Mouse (Mus musculus): ENCODE data around the gene Zbtb20.
"Not testable (repeated sequence)": the region's sequence is repeated elsewhere in the genome, so short reads cannot be mapped to it uniquely, and the experiment has no call there.

Gene Zbtb20

DNA sequence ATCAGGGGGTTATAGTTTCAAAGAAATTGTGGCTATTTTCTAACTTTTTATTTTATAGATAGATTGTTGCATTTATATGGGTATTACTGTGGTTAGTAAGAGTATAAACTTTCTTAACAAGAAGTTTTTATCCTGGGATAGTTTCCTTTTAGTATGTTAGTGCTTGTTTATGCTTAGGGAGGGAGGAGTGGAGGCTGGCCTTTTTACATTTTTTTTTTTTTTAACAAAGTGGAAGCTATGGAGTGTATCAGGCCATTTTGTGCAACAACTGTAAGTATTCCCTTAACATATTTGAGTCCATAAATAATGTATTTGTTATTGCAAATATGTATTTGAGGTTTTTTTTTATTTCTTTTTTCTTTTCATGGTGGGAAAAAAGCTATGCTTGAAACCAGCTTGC is 32.7 kb downstream of the Zbtb20 start:
- in situ Hi-C loops (cut with MboI; ENCODE audit: unreplicated experiment in 2 of 2) = loop anchor here in 1 of 2 experiments (25.0 kb wide), 1 partner anchor 721 kb away; no protein-coding TSS in a partner anchor

DNA sequence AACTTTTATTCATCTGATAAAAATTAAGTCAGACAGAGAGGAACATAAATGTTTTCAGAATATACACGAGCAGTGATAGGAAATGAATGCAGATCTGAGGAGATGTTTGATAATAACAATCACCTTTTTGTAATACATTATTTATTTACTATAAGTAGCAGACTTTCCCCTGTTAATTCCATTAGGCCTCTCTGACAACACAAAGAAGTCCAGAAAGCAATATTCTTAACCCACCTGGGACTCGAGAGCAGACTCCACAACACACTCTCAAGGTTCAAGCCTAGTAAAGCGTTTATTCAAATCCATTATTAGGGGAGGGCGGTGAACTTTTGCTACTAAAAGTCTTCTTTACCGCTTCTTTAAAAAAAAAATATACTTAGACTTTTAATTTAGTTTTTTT is 33.2 kb downstream of the Zbtb20 start:
- in situ Hi-C loops (cut with MboI; ENCODE audit: unreplicated experiment in 2 of 2) = loop anchor here in 1 of 2 experiments (25.0 kb wide), 1 partner anchor 722 kb away; no protein-coding TSS in a partner anchor

GRCm38 (mm10) chr16:42910016-42910415 is 34.3 kb downstream of the Zbtb20 start:
- in situ Hi-C loops (cut with MboI; ENCODE audit: unreplicated experiment in 2 of 2) = loop anchor here (5.0 to 25.0 kb wide), 4 partner anchors 33 to 723 kb away; partner anchors contain the start of gene Zbtb20 (in 1 of the 2)

- in situ Hi-C loops (cut with MboI; ENCODE audit: unreplicated experiment in 2 of 2) = loop anchor here (5.0 to 25.0 kb wide), 4 partner anchors 33 to 723 kb away; partner anchors contain the start of gene Zbtb20 (in 1 of the 2)
These were observed 35.0 kb downstream of the Zbtb20 start for GRCm38 (mm10) chr16:42910716-42911115.

DNA sequence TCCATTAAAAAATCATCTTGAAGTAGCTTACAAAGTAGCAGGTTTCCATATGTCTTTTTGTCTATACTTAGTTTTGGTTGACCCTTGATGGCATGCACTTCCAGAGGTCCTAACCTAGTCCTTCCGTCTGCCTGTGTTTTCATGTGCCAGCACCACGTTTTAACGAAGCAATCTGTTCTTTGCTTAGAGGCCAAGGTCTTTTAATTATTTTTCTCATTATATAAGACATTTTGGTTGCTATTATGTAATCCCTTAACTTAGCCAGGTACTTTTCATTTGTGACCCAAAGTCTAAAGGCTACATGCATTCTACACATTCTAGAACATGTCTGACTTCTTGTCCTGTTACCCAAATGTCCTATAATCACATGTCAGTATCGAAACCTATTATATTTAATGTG is 35.6 kb downstream of the Zbtb20 start:
- in situ Hi-C loops (cut with MboI; ENCODE audit: unreplicated experiment in 2 of 2) = loop anchor here (5.0 to 25.0 kb wide), 4 partner anchors 34 to 724 kb away; partner anchors contain the start of gene Zbtb20 (in 1 of the 2)

- in situ Hi-C loops (cut with MboI; ENCODE audit: unreplicated experiment in 2 of 2) = loop anchor here (5.0 to 25.0 kb wide), 4 partner anchors 35 to 725 kb away; partner anchors contain the start of gene Zbtb20 (in 1 of the 2)
These were observed 36.1 kb downstream of the Zbtb20 start for GRCm38 (mm10) chr16:42911815-42912214.

- in situ Hi-C loops (cut with MboI; ENCODE audit: unreplicated experiment in 2 of 2) = loop anchor here (5.0 to 25.0 kb wide), 4 partner anchors 36 to 726 kb away; partner anchors contain the start of gene Zbtb20 (in 1 of the 2)
These were observed 37.6 kb downstream of the Zbtb20 start for GRCm38 (mm10) chr16:42913291-42913690.

- in situ Hi-C loops (cut with MboI; ENCODE audit: unreplicated experiment in 2 of 2) = loop anchor here (5.0 to 25.0 kb wide), 5 partner anchors 37 to 727 kb away; partner anchors contain the start of gene Zbtb20 (in 1 of the 2)
These were observed 38.9 kb downstream of the Zbtb20 start for GRCm38 (mm10) chr16:42914457-42915085.

DNA sequence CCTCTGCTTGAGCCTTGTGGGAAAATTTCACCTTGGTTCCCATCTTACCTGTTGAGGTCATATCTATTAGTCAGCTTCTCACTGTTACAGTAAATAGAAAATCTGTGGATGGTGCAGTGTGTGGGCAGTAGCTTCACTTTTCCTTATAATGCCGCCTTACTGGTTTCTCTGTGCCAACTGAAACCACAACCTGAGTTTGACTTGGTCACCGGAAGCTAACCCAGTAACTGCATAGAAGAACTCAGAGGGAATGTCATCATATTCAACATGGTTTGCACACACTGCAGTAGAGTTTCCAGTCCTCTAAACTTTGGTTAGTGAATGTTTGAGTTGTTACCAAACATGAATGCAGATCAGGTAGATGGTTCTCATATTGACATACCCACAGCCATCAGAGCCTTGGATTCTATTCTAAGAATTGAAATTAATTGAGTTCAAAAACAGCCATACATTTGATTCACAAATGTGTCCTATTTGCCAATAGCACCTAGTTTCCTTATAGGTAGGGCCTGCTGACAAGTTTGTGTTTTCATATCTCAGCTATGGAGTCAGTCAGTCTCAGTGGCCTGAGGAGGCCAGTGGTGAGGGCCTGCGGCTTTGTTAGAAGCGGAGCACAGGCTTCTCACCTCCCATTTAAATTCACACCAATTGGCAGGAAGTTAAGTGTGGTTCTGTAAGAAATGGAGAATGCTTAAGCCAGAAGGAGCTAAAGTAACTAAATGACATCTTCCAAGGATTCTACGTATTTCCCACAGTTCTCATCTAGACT is 44.5 kb downstream of the Zbtb20 start:
- in situ Hi-C loops (cut with MboI; ENCODE audit: unreplicated experiment in 2 of 2) = loop anchor here (5.0 to 25.0 kb wide), 4 partner anchors 247 to 733 kb away; no protein-coding TSS in a partner anchor

- in situ Hi-C loops (cut with MboI; ENCODE audit: unreplicated experiment in 2 of 2) = loop anchor here in 1 of 2 experiments (5.0 to 25.0 kb wide), 2 partner anchors 246 to 734 kb away; no protein-coding TSS in a partner anchor
These were observed 45.8 kb downstream of the Zbtb20 start for GRCm38 (mm10) chr16:42921436-42921835.

DNA sequence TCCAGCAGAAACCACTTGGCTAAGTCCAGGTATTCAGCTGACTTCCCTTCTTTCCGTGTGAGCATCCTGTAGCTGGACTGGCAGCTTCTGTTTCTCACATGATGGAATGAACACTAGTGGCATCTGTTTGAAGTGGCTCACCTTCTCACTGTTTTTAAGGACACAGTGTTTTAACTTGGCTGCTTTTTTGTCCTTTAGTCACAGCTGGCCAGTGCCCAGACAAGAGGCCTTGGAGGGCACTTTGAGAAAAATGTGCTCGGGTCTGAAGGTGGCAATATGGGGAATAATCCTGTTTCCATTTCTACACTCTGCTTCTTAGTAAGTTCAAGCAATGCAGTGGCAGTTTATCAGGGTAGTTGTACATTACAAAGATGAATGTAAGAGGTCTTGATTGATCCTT is 62.5 kb downstream of the Zbtb20 start:
- in situ Hi-C loops (cut with MboI; ENCODE audit: unreplicated experiment in 2 of 2) = no loop called here

GRCm38 (mm10) chr16:42947016-42947415 is 71.3 kb downstream of the Zbtb20 start:
- in situ Hi-C loops (cut with MboI; ENCODE audit: unreplicated experiment in 2 of 2) = no loop called here

GRCm38 (mm10) chr16:42955401-42955800 is 79.7 kb downstream of the Zbtb20 start:
- in situ Hi-C loops (cut with MboI; ENCODE audit: unreplicated experiment in 2 of 2) = not testable (repeated sequence)

DNA sequence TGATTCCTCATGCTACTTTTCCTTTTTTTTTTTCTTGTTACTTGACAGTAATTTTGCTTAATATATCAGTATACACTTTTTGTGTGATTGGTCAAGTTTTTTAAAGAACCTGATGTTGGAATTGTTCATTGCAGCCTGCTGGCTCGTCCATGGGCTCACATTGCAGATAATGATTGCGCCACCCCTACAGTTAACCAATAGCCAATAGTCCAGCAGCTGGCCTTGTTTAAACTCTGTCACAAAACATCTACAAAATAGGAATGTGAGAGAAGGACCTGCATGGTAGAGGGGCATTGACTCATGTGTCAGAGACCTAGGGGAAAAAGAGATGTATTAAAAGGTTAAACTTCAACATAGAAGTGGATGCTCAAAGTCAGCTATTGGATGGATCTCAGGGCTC is 97.2 kb downstream of the Zbtb20 start:
- in situ Hi-C loops (cut with MboI; ENCODE audit: unreplicated experiment in 2 of 2) = no loop called here

DNA sequence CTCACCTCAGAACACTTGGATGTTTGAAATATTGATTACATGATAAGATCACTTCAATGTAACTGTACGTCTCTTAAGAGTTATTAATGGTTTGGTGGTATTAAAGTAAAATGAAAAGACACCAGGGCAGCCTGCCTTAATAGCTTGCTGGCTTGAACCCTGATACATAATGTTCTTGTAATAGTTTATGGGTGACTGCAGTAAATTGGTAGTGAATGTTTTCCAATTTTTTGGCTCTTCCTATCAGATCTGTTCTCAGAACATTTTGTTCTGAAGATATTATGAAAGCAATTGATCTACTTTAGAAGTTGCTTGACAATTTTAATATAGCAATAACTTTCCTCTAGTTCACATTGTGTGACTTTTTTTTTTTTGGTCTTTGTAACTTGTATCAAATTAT is 123.2 kb downstream of the Zbtb20 start:
- in situ Hi-C loops (cut with MboI; ENCODE audit: unreplicated experiment in 2 of 2) = no loop called here

DNA sequence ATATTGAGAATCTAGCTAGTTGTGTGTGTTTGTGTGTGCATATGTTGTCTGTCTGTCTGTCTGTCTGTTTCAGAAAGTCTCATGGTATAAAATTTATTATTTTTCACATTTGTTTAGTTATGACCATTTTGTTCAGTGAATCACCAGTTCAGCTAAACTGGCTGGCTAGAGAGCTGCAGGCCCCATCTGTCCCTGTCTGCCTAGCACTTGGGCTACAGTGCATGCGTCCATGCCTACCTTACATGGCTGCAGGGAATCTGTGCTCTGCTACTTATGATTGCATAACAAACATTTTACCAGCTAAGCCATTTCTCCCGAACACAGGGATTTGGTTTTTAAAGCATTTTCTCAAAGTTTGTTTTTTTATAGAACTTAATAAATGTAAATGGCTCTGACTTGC is 150.7 kb downstream of the Zbtb20 start:
- in situ Hi-C loops (cut with MboI; ENCODE audit: unreplicated experiment in 2 of 2) = no loop called here

- in situ Hi-C loops (cut with MboI; ENCODE audit: unreplicated experiment in 2 of 2) = no loop called here
These were observed 153.6 kb downstream of the Zbtb20 start for GRCm38 (mm10) chr16:43029243-43029642.

- in situ Hi-C loops (cut with MboI; ENCODE audit: unreplicated experiment in 2 of 2) = no loop called here
These were observed 160.0 kb downstream of the Zbtb20 start for GRCm38 (mm10) chr16:43035709-43036108.

GRCm38 (mm10) chr16:43036510-43036909 is 160.8 kb downstream of the Zbtb20 start:
- in situ Hi-C loops (cut with MboI; ENCODE audit: unreplicated experiment in 2 of 2) = no loop called here

DNA sequence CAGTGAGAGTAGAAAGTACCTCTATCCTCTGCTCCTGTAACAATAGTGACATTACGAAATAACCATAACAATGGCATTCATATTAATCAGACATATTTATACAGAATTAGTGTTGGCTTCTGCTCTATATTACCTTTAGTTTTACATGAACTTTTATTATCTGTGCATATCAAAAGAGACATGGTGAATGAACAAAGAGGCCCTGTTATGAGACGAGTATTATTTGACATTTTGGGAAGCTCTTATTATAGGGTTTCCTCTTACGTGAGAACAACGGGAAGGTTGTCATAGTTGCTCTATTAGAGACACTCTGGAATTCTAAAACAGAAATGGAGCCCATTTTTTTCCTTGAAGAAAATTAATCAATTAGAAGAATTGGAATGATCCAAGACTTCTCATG is 161.6 kb downstream of the Zbtb20 start:
- in situ Hi-C loops (cut with MboI; ENCODE audit: unreplicated experiment in 2 of 2) = no loop called here

- in situ Hi-C loops (cut with MboI; ENCODE audit: unreplicated experiment in 2 of 2) = no loop called here
These were observed 169.9 kb downstream of the Zbtb20 start for GRCm38 (mm10) chr16:43045611-43046010.
